Mouse (Mus musculus) neural tube, embryonic 14.5 days (tissue): ENCODE data around the gene Xrcc4. TPM values are rescaled to one million over a fixed set of nuclear protein-coding genes. Genes with fewer than 3 reads are reported as not detected.
A peak's percentile ranks its signal among the peaks of the same experiment; 100 is the strongest.

Source experiments
- ATAC-seq: fragments of 200-750 bp; cut with Nextera tagmentation; 2 replicates; pipeline ENCODE4 v1.8.0; 2017; ENCODE audit warnings: low read depth, mild to moderate bottlenecking, moderate TSS enrichment, moderate library complexity
- H3K27ac ChIP-seq: fragments of 300-500 bp; sonication (generic); 2 replicates; pipeline ENCODE4 v1.5.1; 2014; ENCODE audit warnings: low read depth, mild to moderate bottlenecking, control low read depth, low read length, moderate library complexity, mixed read lengths
- H3K27me3 ChIP-seq: fragments of 300-500 bp; sonication (generic); 2 replicates; pipeline ENCODE4 v1.6.1; 2014; ENCODE audit warnings: low read length; ENCODE audit not compliant: control insufficient read depth, insufficient read depth
- H3K36me3 ChIP-seq: fragments of 300-500 bp; sonication (generic); 2 replicates; pipeline ENCODE4 v1.6.1; 2014; ENCODE audit warnings: low read length, mixed read lengths; ENCODE audit not compliant: control insufficient read depth, insufficient read depth
- H3K4me1 ChIP-seq: fragments of 300-500 bp; sonication (generic); 2 replicates; pipeline ENCODE4 v1.6.1; 2014; ENCODE audit warnings: low read length; ENCODE audit not compliant: control insufficient read depth, insufficient read depth
- H3K4me2 ChIP-seq: fragments of 300-500 bp; sonication (generic); 2 replicates; pipeline ENCODE4 v1.6.1; 2014; ENCODE audit warnings: mild to moderate bottlenecking, low read depth, low read length, control low read depth
- H3K4me3 ChIP-seq: fragments of 300-500 bp; sonication (generic); 2 replicates; pipeline ENCODE4 v1.5.1; 2014; ENCODE audit warnings: low read depth, low read length, control low read depth, mixed read lengths
- H3K9ac ChIP-seq: fragments of 300-500 bp; sonication (generic); replicated peaks from 2 replicates; pipeline ENCODE4 v1.6.1; 2014; ENCODE audit warnings: low read depth, mild to moderate bottlenecking, control low read depth, low read length, mixed read lengths
- H3K9me3 ChIP-seq: fragments of 300-500 bp; sonication (generic); 2 replicates; pipeline ENCODE4 v1.6.1; 2016; ENCODE audit warnings: low read length; ENCODE audit not compliant: control insufficient read depth
- WGBS: fragments of 180-500 bp; shearing (Covaris S2); extraction: QIAGEN DNeasy Blood & Tissue Kit; methylation state at CpG from one replicate; pipeline ENCODE4 v1.1.7; 2014; 5-methylcytosine and 5-hydroxymethylcytosine counted together
- polyA plus RNA-seq: library from polyadenylated mRNA; unstranded; fragments of >200 nt; fragmentation: Nextera tagmentation; extraction: Ambion mirVana; gene quantifications from 2 replicates; pipeline ENCODE4 v1.2.1, GENCODE M21; 2014

The Xrcc4 gene
- polyA plus RNA-seq, 1 experiment from 2014 or later = 17.5 TPM

DNA sequence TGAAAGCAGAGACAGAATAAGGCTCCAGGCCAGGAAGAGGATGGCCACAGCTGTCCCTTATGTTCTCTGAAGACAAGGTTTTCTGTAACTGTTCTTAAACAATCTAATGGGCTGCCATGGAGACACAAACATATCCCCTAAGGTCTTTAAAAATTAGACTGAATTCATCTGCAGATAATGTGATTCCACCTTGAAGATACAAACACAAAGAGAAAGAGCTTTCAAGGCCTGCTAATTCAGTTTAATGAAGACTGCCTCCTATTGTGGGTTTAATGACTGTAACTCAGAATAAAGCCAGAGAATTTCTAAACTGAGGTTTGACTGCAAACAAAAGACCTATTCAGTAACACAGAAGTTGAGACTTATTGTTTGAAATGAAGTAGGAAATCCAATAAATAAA, 91.9 kb downstream of the Xrcc4 start:
- Histone ChIP-seq H3K9ac (no peak overlapping the region), H3K27ac (no peak overlapping the region), H3K4me3 (no peak overlapping the region), H3K4me1 (no peaks in the 10 kb centered on the region), H3K27me3 (no peaks in the 10 kb centered on the region), H3K9me3 (no peaks in the 10 kb centered on the region), H3K4me2 (no peak overlapping the region), H3K36me3 (no peaks in the 10 kb centered on the region)
- ATAC-seq = no peak; the same call in 1 of the 2 replicates

GRCm38 (mm10) chr13:89986087-89986486, 103.3 kb downstream of the Xrcc4 start:
- Histone ChIP-seq H3K27me3 (no peaks in the 10 kb centered on the region), H3K4me1 (no peaks in the 10 kb centered on the region), H3K9me3 (no peaks in the 10 kb centered on the region), H3K4me3 (no peak overlapping the region), H3K27ac (no peak overlapping the region), H3K4me2 (no peak overlapping the region), H3K9ac (no peak overlapping the region), H3K36me3 (no peaks in the 10 kb centered on the region)
- 33% methylated on average over 2 of the region's 2 CpGs for WGBS
- no peak for ATAC-seq

GRCm38 (mm10) chr13:89970940-89971339, 118.5 kb downstream of the Xrcc4 start:
- no peak overlapping the region for H3K4me3 ChIP-seq
- H3K27ac ChIP-seq = no peak overlapping the region
- H3K4me1 ChIP-seq = no peaks in the 10 kb centered on the region
- H3K9me3 ChIP-seq = no peaks in the 10 kb centered on the region
- no peak overlapping the region for H3K9ac ChIP-seq
- 63% methylated on average over 3 of the region's 3 CpGs for WGBS
- no peak overlapping the region for H3K4me2 ChIP-seq
- H3K36me3 ChIP-seq = no peaks in the 10 kb centered on the region
- no peak for ATAC-seq
- no peaks in the 10 kb centered on the region for H3K27me3 ChIP-seq

- Histone ChIP-seq H3K27me3 (no peaks in the 10 kb centered on the region), H3K4me2 (no peak overlapping the region), H3K4me3 (no peak overlapping the region), H3K27ac (no peak overlapping the region), H3K4me1 (no peaks in the 10 kb centered on the region), H3K9ac (no peak overlapping the region), H3K36me3 (no peaks in the 10 kb centered on the region), H3K9me3 (no peaks in the 10 kb centered on the region)
- no peak for ATAC-seq
Observed at GRCm38 (mm10) chr13:89968671-89969070, 120.7 kb downstream of the Xrcc4 start.

DNA sequence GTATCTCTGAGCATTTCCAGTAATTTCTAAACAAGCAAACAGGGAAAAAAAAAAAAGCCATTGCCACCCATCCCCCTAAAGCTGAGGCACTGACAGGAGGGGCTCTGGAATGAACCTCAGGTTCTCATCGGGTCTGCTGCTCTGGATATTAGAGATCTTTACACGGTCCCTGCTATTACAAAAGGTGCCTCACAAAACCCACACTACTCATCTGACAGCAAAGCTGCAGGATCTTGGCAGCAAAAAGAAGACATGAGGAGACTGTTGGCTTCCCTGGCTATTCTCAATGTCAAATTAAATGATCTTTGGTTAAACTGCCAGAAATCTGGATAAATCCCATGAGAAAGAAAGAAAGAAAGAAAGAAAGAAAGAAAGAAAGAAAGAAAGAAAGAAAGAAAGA, 145.1 kb downstream of the Xrcc4 start:
- H3K9ac ChIP-seq = no peak overlapping the region
- WGBS = 52% methylated on average over 2 of the region's 2 CpGs
- no peaks in the 10 kb centered on the region for H3K4me1 ChIP-seq
- H3K4me3 ChIP-seq = no peak overlapping the region
- no peaks in the 10 kb centered on the region for H3K36me3 ChIP-seq
- H3K27ac ChIP-seq = no peak overlapping the region
- ATAC-seq = no peak
- H3K27me3 ChIP-seq = no peaks in the 10 kb centered on the region
- no peaks in the 10 kb centered on the region for H3K9me3 ChIP-seq
- no peak overlapping the region for H3K4me2 ChIP-seq

DNA sequence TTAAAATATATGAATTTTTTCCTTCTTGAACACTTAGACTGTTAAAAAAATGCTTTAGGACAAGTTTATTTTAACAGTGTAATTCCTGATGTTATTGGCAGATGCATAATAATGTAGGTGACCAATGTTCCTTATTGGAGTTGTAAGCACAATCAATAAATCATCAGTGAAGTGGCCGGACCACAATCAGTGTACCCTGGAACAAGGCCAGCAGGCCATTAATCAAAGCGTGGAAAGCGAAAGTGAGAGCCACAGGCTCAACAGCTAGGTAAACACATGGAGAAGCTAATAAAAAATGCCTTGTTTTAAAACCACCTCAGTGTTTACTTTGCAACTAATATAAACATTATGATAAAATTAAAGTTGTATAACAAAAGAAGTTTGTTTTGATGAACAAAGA, 159.9 kb downstream of the Xrcc4 start:
- Histone ChIP-seq H3K4me2 (no peak overlapping the region), H3K9ac (no peak overlapping the region), H3K4me3 (no peak overlapping the region), H3K9me3 (no peaks in the 10 kb centered on the region), H3K27ac (no peak overlapping the region), H3K36me3 (no peaks in the 10 kb centered on the region), H3K27me3 (no peaks in the 10 kb centered on the region), H3K4me1 (no peaks in the 10 kb centered on the region)
- peak; percentile 49; the same call in 1 of the 2 replicates for ATAC-seq
- whole genome bisulfite sequencing = 11% methylated on average over 3 of the region's 3 CpGs

DNA sequence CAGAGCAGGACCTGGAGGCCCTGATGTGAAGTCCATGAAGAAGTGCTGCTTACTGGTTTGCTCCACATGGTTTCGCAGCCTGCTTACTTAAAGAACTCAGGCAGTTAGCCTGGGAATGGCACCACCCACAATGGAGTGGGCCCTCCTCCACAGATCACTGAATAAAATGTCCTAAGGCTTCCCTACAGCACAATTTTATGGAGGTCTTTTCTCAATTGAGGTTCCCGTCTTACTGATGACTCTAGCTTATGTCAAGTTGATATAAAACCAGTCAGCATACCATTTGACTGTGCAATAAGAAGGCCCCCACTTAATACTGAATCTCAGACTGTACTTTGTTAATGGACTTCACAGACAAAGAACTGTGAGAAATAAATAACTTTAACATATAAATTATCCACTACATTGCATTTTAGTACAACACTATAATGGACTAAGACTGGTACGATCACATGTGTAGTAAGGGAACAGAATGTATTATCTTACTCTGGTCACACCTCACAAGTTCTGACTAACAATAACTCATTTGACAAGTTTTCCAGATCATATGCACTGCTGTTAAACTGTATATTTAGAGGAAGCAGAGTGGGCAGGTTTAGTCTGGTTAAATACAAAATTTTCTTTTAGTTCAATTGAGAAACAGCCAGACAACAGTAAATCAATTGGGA, 170.5 kb downstream of the Xrcc4 start:
- no peaks in the 10 kb centered on the region for H3K9me3 ChIP-seq
- H3K27me3 ChIP-seq = no peaks in the 10 kb centered on the region
- H3K4me3 ChIP-seq = no peak overlapping the region
- ATAC-seq = no peak
- H3K4me1 ChIP-seq = no peaks in the 10 kb centered on the region
- no peak overlapping the region for H3K4me2 ChIP-seq
- no peak overlapping the region for H3K9ac ChIP-seq
- H3K36me3 ChIP-seq = no peaks in the 10 kb centered on the region
- H3K27ac ChIP-seq = no peak overlapping the region
- 83% methylated on average over 3 of the region's 3 CpGs for WGBS

DNA sequence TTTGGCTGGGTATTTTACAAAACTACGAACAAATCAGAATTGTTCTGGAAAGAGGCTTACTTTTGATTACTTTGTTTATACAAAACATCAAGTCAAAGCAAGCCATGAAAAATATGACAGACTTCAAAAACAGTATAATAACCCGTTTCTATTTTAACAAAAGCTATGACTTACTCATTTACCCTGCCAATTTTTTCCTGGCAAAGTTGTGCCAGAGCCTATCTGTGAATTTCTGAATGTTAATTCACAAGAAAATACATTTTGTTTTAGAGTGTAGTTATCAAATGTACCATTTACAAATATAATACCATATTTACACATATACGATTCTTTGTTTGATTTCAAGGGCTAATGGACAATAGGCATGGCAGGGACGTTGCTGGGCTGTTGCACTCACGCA, 175.1 kb downstream of the Xrcc4 start:
- Histone ChIP-seq H3K4me3 (no peak overlapping the region), H3K27me3 (no peaks in the 10 kb centered on the region), H3K4me2 (no peak overlapping the region), H3K9ac (no peak overlapping the region), H3K9me3 (no peaks in the 10 kb centered on the region), H3K27ac (no peak overlapping the region), H3K4me1 (no peaks in the 10 kb centered on the region), H3K36me3 (no peaks in the 10 kb centered on the region)
- 91% methylated on average over 5 of the region's 5 CpGs for WGBS
- no peak for ATAC-seq

DNA sequence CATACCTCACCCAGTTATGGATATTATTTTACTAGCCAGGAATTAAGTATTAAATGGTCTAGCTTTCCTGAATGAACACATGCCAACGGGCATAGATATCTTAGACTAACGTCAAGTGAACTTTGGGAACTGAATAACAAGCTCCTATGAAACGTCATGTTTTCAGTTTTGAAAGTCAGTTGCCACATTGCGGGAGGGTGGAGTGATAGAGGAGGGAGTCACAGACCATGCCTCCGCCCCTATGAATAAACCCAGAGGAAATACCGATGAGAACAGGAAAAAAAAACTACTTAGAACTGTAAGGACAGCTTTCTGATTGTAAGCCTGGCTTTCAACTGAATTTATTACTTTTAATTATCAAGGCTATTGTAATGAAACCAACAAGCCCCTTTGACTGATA, 175.5 kb downstream of the Xrcc4 start:
- whole genome bisulfite sequencing = 85% methylated on average over 6 of the region's 6 CpGs

More for the DNA sequence above, 175.5 kb downstream of the Xrcc4 start:
- Histone ChIP-seq H3K9me3 (no peaks in the 10 kb centered on the region), H3K4me1 (no peaks in the 10 kb centered on the region), H3K36me3 (no peaks in the 10 kb centered on the region), H3K9ac (no peak overlapping the region), H3K27me3 (no peaks in the 10 kb centered on the region), H3K4me3 (no peak overlapping the region), H3K27ac (no peak overlapping the region), H3K4me2 (no peak overlapping the region)
- ATAC-seq = no peak
